Mouse (Mus musculus) limb, embryonic 11.5 days (tissue): Measurements from ENCODE around the gene Maml2. TPM values are rescaled to one million over a fixed set of nuclear protein-coding genes. Genes with fewer than 3 reads are reported as not detected.

Experiments used
- ATAC-seq: fragments of 200-750 bp; cut with Nextera tagmentation; 2 replicates; pipeline ENCODE4 v1.8.0; 2017; ENCODE audit warnings: low read depth; ENCODE audit not compliant: insufficient number of reproducible peaks, low FRiP score, low TSS enrichment
- DNase-seq: peaks from one replicate; pipeline ENCODE4 v3.0.0-alpha.2; 2015; ENCODE audit warnings: low spot score
- H3K27ac ChIP-seq: fragments of 300-500 bp; sonication (generic); replicated peaks from 2 replicates; pipeline ENCODE4 v1.5.1; 2014; ENCODE audit warnings: low read depth, mild to moderate bottlenecking, low read length
- H3K27me3 ChIP-seq: fragments of 300-500 bp; sonication (generic); 2 replicates; pipeline ENCODE4 v1.6.1; 2014; ENCODE audit warnings: mild to moderate bottlenecking, low read length, mixed read lengths; ENCODE audit not compliant: control insufficient read depth, insufficient read depth
- H3K36me3 ChIP-seq: fragments of 300-500 bp; sonication (generic); 2 replicates; pipeline ENCODE4 v1.6.1; 2014; ENCODE audit warnings: mild to moderate bottlenecking, low read length, moderate library complexity, mixed read lengths; ENCODE audit not compliant: control insufficient read depth, insufficient read depth
- H3K4me1 ChIP-seq: fragments of 300-500 bp; sonication (generic); 2 replicates; pipeline ENCODE4 v1.6.1; 2014; ENCODE audit warnings: low read length, mixed read lengths; ENCODE audit not compliant: control insufficient read depth, insufficient read depth
- H3K4me2 ChIP-seq: fragments of 300-500 bp; sonication (generic); 2 replicates; pipeline ENCODE4 v1.6.1; 2014; ENCODE audit warnings: low read depth, mild to moderate bottlenecking, moderate library complexity; ENCODE audit not compliant: severe bottlenecking
- H3K4me3 ChIP-seq: fragments of 300-500 bp; sonication (generic); 2 replicates; pipeline ENCODE4 v1.5.1; 2014; ENCODE audit warnings: low read depth, low read length
- H3K9ac ChIP-seq: fragments of 300-500 bp; sonication (generic); 2 replicates; pipeline ENCODE4 v1.6.1; 2014; ENCODE audit warnings: mild to moderate bottlenecking, low read length
- H3K9me3 ChIP-seq: fragments of 300-500 bp; sonication (generic); 2 replicates; pipeline ENCODE4 v1.6.1; 2016; ENCODE audit warnings: low read length; ENCODE audit not compliant: control insufficient read depth
- WGBS: fragments of 180-500 bp; shearing (Covaris S2); extraction: QIAGEN DNeasy Blood & Tissue Kit; methylation state at CpG from one replicate; pipeline ENCODE4 v1.1.7; 2014; 5-methylcytosine and 5-hydroxymethylcytosine counted together
- polyA plus RNA-seq: library from polyadenylated mRNA; unstranded; fragments of >200 nt; fragmentation: Nextera tagmentation; extraction: Ambion mirVana; gene quantifications from 2 replicates; pipeline ENCODE4 v1.2.1, GENCODE M21; 2014

The Maml2 gene
- polyA plus RNA-seq, 1 experiment from 2014 or later, result 9.3 TPM

DNA sequence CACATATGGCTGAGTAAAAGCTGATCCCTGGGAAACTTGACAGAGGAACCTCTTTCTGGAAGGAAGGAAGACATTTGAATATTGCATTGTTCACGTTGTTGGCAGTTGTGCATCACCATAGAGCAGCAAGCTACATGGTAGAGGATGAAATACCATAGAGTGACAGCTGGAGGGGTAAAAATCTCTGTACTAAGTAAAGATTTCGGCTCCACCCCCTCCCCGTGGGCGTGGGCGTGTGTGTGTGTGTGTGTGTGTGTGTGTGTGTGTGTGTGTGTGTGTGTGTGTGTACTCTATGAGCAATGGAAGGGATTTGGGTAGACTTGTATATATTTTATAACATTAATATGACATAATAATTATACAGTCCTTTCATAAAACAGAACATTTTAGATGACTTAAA lies 324.7 kb downstream of the Maml2 start:
- Histone ChIP-seq H3K4me2 (no peak overlapping the region), H3K9me3 (no peaks in the 10 kb centered on the region), H3K4me1 (no peaks in the 10 kb centered on the region), H3K9ac (no peak overlapping the region), H3K4me3 (no peak overlapping the region), H3K36me3 (no peaks in the 10 kb centered on the region), H3K27me3 (no peaks in the 10 kb centered on the region), H3K27ac (no peak overlapping the region)
- 86% methylated on average over 5 of the region's 5 CpGs for WGBS
- DNase-seq (no peak), ATAC-seq (no peak)

- H3K4me1 ChIP-seq, result no peaks in the 10 kb centered on the region
- H3K4me3 ChIP-seq, result no peak overlapping the region
- ATAC-seq, result no peak
- H3K36me3 ChIP-seq, result no peaks in the 10 kb centered on the region
- no peak overlapping the region for H3K4me2 ChIP-seq
- no peak overlapping the region for H3K9ac ChIP-seq
- no peak overlapping the region for H3K27ac ChIP-seq
- DNase-seq, result no peak
- H3K27me3 ChIP-seq, result no peaks in the 10 kb centered on the region
- WGBS, result 94% methylated on average over 3 of the region's 3 CpGs
- no peaks in the 10 kb centered on the region for H3K9me3 ChIP-seq
These were observed 326.2 kb downstream of the Maml2 start for GRCm38 (mm10) chr9:13623892-13624422.

DNA sequence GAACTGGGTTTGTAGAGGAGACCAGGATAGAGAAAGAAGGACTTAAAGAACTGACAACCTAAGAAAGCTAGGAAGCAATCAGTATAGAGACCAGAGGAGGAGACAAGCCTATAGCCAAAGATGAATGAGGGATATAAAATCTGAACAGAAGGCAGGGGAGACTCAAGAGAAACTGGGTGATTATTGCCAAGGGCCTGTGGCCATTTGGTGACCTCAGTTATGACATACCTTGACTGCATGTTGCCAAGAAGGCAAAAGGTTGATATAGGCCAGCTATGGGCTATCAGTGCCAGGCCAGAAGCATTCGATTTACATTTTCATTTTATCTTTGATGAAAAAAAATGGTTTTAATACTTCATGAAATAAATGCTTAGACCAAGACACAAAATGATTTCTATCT lies 327.0 kb downstream of the Maml2 start:
- no peak overlapping the region for H3K27ac ChIP-seq
- WGBS, result 82% methylated on average over 1 of the region's 1 CpGs
- H3K9ac ChIP-seq, result no peak overlapping the region
- H3K4me3 ChIP-seq, result no peak overlapping the region
- H3K4me2 ChIP-seq, result no peak overlapping the region
- no peaks in the 10 kb centered on the region for H3K27me3 ChIP-seq
- DNase-seq (no peak), ATAC-seq (no peak)
- H3K9me3 ChIP-seq, result no peaks in the 10 kb centered on the region
- H3K36me3 ChIP-seq, result no peaks in the 10 kb centered on the region
- no peaks in the 10 kb centered on the region for H3K4me1 ChIP-seq

DNA sequence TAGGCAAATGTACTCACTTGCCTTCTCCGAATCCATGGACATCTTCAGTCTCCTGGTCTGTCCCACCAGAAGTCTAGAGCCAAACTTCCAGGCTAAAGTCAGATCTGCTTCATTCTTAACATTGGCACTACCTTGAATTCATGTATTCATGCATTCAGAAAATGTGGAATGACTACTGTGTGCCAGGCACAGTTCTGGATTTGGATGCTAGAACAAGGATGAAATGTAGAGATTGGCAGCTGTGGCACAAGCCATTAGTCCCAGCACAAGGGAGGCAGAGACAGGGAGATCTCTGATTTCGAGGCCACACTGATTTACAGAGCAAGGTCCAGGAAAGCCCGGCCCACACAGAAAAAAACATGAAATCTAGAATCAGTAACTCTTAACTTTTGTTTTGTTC lies 327.5 kb downstream of the Maml2 start:
- DNase-seq, result no peak

GRCm38 (mm10) chr9:13626480-13626879 lies 328.7 kb downstream of the Maml2 start:
- Histone ChIP-seq H3K27me3 (no peaks in the 10 kb centered on the region), H3K4me2 (no peak overlapping the region), H3K27ac (no peak overlapping the region), H3K36me3 (no peaks in the 10 kb centered on the region), H3K4me3 (no peak overlapping the region), H3K9me3 (no peaks in the 10 kb centered on the region), H3K9ac (no peak overlapping the region), H3K4me1 (no peaks in the 10 kb centered on the region)
- ATAC-seq, result no peak
- 87% methylated on average over 3 of the region's 3 CpGs for WGBS
- DNase-seq, result no peak

More for the DNA sequence above, 327.5 kb downstream of the Maml2 start:
- Histone ChIP-seq H3K4me3 (no peak overlapping the region), H3K27ac (no peak overlapping the region), H3K36me3 (no peaks in the 10 kb centered on the region), H3K4me1 (no peaks in the 10 kb centered on the region), H3K27me3 (no peaks in the 10 kb centered on the region), H3K9me3 (no peaks in the 10 kb centered on the region), H3K9ac (no peak overlapping the region), H3K4me2 (no peak overlapping the region)
- WGBS, result 84% methylated on average over 3 of the region's 3 CpGs
- no peak for ATAC-seq

DNA sequence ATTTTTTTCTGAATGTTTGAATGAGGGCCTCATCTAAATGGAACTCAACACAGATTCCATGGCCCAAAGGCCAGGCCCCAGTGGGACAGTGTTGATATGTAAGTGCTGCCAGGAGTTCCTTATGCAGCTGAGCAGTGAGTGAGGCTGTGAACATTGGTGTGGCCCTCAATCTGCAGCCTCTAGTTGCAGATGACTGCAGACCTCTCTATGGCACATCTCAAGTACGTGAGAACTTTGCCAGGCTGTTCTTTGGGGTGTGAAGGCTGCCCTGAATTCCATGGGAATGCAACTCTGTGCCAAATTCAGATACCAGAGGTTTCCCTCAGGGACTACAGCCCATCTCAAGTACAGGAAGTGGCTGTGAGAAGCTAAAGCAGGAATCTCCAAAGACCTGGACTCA lies 335.6 kb downstream of the Maml2 start:
- ATAC-seq (no peak), DNase-seq (no peak)
- Histone ChIP-seq H3K4me2 (no peak overlapping the region), H3K4me1 (no peaks in the 10 kb centered on the region), H3K36me3 (no peaks in the 10 kb centered on the region), H3K27ac (no peak overlapping the region), H3K9me3 (no peaks in the 10 kb centered on the region), H3K4me3 (no peak overlapping the region), H3K9ac (no peak overlapping the region), H3K27me3 (no peaks in the 10 kb centered on the region)
- 76% methylated on average over 1 of the region's 1 CpGs for WGBS

- no peak overlapping the region for H3K4me3 ChIP-seq
- WGBS, result 23% methylated on average over 3 of the region's 3 CpGs
- no peaks in the 10 kb centered on the region for H3K9me3 ChIP-seq
- H3K27ac ChIP-seq, result no peak overlapping the region
- ATAC-seq, result no peak
- H3K4me2 ChIP-seq, result no peak overlapping the region
- H3K36me3 ChIP-seq, result no peaks in the 10 kb centered on the region
- no peaks in the 10 kb centered on the region for H3K27me3 ChIP-seq
- H3K9ac ChIP-seq, result no peak overlapping the region
- no peak for DNase-seq
- H3K4me1 ChIP-seq, result peaks cover 7% of the 10 kb centered on the region; the same call in 1 of the 2 replicates
These were observed 341.9 kb downstream of the Maml2 start for GRCm38 (mm10) chr9:13639655-13640054.

- Histone ChIP-seq H3K27me3 (no peaks in the 10 kb centered on the region), H3K9me3 (no peaks in the 10 kb centered on the region), H3K27ac (no peak overlapping the region), H3K36me3 (no peaks in the 10 kb centered on the region), H3K4me3 (no peak overlapping the region), H3K4me1 (peaks cover 11% of the 10 kb centered on the region; the same call in 1 of the 2 replicates), H3K9ac (no peak overlapping the region), H3K4me2 (no peak overlapping the region)
- 20% methylated on average over 5 of the region's 5 CpGs for WGBS
- ATAC-seq (peak; percentile 80; the same call in 1 of the 2 replicates), DNase-seq (peak; percentile 44)
These were observed 347.4 kb downstream of the Maml2 start for GRCm38 (mm10) chr9:13645153-13645552.

DNA sequence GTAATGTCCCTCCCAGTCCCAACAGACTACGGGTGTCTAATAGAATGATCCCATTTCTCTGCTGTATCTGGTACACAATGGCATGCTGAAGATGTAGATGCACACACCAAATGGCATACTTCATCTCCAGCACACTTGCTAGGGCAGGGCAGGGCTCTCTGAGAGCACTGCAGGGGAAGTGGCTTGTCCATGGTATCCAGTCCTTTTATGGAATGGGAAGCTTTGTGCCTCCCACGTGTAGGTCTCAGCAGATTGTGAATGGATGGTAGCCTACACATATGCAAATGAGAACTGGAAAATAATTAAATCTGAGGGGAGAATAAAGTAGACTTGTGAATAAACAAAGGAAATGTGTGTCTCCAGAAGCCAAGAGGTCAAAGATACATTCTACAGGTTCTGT lies 353.3 kb downstream of the Maml2 start:
- no peak for ATAC-seq

More for the DNA sequence above, 353.3 kb downstream of the Maml2 start:
- Histone ChIP-seq H3K9ac (no peak overlapping the region), H3K27me3 (no peaks in the 10 kb centered on the region), H3K4me1 (0 out of 2 replicates have a peak, but pooled peaks cover 3% of the 10 kb centered on the region), H3K9me3 (no peaks in the 10 kb centered on the region), H3K4me3 (no peak overlapping the region), H3K27ac (no peak overlapping the region), H3K36me3 (no peaks in the 10 kb centered on the region), H3K4me2 (no peak overlapping the region)
- WGBS, result 79% methylated on average over 2 of the region's 2 CpGs
- no peak for DNase-seq
